Mouse (Mus musculus): ENCODE results near the gene Clec4b2.

DNA sequence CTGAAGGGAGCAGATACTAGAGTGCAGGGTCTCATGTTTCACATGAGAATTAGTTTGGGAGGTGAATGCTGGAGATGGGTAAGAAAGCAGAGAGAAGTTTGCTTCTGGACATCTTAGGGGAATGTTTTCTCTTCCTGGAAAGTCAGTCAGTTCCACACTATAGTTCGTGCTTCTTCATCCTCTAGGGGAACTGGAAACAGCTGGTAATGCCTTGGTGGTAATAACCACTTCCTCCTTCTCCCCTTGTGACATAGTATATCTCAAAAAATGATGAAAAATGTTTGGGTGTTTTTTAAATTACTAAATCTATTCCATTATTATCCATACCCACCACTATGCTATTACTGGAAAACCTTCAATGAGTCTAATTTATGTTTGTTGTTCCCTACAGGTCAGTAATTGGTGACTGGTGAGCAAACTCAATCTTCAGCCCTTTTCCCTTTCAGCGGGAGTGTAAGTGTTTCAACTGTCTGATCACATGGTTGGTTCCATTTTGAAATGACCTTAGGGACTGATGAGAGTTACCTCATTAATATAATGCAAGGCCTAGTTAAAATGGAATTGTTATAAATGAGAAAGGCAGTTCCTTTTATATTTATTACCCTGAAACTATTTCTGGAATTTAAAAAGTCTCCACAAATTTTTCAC lies 55.0 kb downstream of the Clec4b2 start:
- TF ChIP-seq POLR2A (IDR thresholded peaks at IDR 0.05; ENCODE audit: borderline replicate concordance, extremely low read depth, insufficient read depth, insufficient read length, poor library complexity, severe bottlenecking) (no peak), CTCF (IDR thresholded peaks at IDR 0.05; ENCODE audit: borderline replicate concordance, extremely low read depth, insufficient read depth, insufficient read length) (no peak)
